Mouse (Mus musculus) yolk sac, embryonic 10.5 days (tissue): Measurements from ENCODE around the gene Myadm.
"Not testable (repeated sequence)": the region's sequence is repeated elsewhere in the genome, so short reads cannot be mapped to it uniquely, and the experiment has no call there.

Experiments used
- DNase-seq: peaks from one replicate; pipeline ENCODE4 v3.0.0-alpha.2; 2017; ENCODE audit warnings: low spot score

The Myadm gene

GRCm38 (mm10) chr7:3290257-3291033 is 1.6 kb downstream of the Myadm start:
- peak; percentile 98 for DNase-seq

- DNase-seq = no peak
Measured at GRCm38 (mm10) chr7:3291197-3291596, 2.3 kb downstream of the Myadm start.

GRCm38 (mm10) chr7:3291764-3292163 is 2.9 kb downstream of the Myadm start:
- DNase-seq = no peak

DNA sequence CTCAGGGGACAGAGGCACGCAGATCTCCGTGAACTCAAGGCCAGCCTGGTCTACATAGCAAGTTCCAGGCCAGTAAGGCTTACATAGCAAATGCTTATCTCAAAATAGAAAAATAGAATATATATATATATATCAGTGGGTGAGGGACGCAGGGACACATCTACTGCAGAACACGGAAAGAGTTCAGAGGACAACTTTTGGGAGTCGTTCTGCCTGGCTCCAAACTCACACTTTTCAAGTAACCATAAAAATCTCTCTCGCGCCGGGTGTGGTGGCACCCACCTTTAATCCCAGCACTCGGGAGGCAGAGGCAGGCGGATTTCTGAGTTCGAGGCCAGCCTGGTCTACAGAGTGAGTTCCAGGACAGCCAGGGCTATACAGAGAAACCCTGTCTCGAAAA is 3.4 kb downstream of the Myadm start:
- DNase-seq = not testable (repeated sequence)

DNA sequence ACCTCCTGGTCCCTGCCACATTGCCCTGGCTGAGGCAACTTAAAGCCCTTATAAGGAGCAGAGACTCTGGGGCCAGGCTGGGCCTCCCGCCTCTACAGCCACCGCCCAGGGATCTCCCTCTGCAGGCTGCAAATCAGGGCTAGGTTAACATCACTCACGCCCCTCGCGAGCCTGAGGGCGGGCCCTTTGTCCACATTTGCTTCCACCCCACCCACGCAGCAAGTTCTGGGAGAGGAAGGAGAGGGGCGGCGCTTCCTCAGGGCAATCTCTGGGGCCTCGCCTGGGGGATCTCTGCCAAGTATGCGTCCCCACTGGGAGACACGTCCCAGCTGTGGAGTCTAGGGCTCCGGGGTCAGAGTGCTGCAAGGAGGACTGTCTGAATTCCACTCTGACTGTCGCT is 3.9 kb downstream of the Myadm start:
- peak; percentile 90 for DNase-seq

DNA sequence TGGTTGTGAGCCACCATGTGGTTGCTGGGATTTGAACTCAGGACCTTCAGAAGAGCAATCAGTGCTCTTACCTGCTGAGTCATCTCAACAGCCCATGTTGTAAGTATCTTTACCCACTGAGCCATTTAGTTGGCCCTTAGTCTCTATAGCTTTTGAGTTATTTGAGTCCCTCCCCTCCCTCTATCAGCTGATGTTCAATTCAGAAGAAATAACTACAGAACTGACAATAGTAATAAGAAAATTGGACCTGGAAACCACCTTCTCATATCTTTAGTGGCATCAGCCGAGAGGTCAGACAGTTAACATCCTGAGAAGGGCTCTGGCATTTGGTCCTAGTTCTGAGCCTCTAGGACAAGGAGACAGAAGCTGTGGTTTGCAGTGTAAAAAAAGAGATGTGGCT is 5.9 kb downstream of the Myadm start:
- no peak for DNase-seq

GRCm38 (mm10) chr7:3295321-3296110 is 6.6 kb downstream of the Myadm start:
- DNase-seq = peak; percentile 56

GRCm38 (mm10) chr7:3296711-3297110 is 7.8 kb downstream of the Myadm start:
- no peak for DNase-seq

- DNase-seq = no peak
Measured at GRCm38 (mm10) chr7:3299941-3300617, 11.2 kb downstream of the Myadm start.

DNA sequence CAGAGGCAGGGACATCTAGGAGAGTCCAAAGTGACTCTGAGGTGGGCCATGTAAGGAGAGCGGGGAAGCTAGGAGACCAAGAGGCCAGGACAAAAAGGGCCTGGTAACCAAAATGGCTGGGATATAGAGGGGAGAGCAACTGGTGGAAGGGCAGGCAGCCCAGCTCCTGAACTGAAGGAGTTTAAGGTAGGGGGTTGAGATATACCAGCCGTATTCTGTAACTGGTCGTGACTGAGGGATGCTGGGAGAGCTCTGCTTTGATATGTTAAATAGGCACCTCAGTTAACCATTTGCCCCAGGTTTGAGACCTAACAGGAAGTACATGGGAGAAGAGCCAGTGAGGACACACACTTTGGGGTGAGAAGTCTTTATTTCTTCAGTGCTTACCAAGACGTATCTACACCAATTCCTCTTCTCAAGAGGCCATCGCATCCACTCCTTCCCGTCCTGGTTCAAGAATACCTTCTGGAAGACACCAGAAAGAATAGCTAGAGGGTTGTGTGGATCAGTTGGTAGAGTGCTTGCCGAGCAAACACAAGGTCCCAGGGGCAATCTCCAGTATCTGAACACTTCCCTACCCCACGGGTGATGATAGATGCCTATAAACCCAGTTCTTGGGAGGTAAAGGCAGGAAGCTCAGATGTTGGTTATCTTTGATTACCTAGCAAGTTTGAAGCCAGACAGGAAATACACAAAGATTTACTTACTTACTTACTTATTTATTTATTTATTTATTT is 12.2 kb downstream of the Myadm start:
- DNase-seq = no peak

- DNase-seq = no peak
Measured at GRCm38 (mm10) chr7:3301628-3302555, 13.0 kb downstream of the Myadm start.

- no peak for DNase-seq
Measured at GRCm38 (mm10) chr7:3302556-3303275, 13.8 kb downstream of the Myadm start.

DNA sequence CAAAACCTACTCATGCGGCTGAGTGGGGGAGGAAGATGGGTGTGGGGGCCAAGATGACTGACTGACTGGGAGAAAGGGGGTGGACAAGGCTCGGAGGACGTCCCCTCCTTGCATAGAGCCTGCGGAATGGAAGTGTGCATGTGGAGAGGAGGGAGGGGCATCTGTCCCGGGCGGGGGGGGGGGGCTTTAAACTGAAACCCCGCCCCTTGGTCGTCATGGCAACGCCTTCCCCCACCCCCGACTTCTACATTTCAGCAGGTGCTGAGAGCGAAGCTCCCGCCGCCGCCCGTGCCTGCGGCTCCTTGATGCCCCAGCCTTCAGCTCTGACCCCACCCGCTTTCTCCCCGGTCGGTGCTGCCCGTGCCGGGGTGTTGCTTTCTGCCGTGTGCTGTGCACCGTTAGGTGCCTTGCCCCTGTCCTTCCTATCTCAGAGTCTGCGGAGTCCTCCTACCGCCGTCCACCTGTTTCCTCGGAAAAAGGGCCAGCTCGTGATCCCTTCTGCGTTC is 14.4 kb downstream of the Myadm start:
- DNase-seq = peak; percentile 64

- no peak for DNase-seq
Measured at GRCm38 (mm10) chr7:3303789-3304188, 14.9 kb downstream of the Myadm start.

- no peak for DNase-seq
Measured at GRCm38 (mm10) chr7:3304298-3304697, 15.4 kb downstream of the Myadm start.

DNA sequence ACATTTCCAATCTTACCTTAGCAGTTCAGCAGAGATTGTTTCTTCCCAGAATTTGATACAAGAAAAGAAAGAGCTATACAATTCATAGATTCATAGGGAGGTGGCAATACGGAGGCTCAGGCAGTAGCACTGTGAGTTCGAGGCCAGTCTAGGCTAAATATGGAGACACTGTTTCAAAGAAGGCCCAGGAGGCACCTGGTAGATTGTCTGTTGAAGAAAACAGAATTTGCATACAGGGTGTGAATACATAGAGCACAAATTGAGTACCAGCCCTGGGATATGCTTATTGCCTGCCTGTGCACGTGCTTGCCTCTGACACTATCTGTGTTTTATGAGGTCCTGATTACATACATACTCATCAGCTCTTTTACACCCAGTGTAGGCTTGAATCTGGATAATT is 17.5 kb downstream of the Myadm start:
- DNase-seq = no peak

DNA sequence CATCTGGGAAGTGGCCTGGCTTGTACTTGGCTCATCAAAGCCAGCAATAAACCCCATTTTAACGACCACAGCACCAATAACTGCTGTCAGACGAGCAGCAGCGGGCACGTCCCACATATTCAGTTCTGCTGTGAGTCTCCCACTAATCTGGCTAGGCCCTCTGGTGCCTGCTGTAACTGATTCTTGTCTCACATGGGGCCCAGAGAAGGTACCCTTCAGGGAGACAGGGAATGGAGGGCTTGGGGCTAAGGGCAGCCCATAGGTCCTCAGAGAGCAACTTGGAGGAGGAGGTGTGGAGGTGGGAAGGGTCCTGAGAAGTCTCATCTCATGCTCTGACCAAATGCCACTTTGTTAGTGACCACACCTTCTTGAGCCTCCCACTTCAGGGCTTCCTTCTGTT is 19.8 kb downstream of the Myadm start:
- no peak for DNase-seq

- no peak for DNase-seq
Measured at GRCm38 (mm10) chr7:3310233-3310632, 21.4 kb downstream of the Myadm start.

- DNase-seq = no peak
Measured at GRCm38 (mm10) chr7:3313571-3313970, 24.7 kb downstream of the Myadm start.

GRCm38 (mm10) chr7:3314121-3314520 is 25.2 kb downstream of the Myadm start:
- no peak for DNase-seq
